Comparison of ENCODE assay signal across 11 mouse cellular contexts in genomic region chr9:42871681-42872080, GRCm38 (mm10).
DNase-seq lines count a peak whose midpoint lies in the region; ATAC-seq and TF ChIP-seq lines count a peak whose summit lies in the region.
"Had no signal": no experiment of that assay in that cellular context is flagged by ENCODE, and none has a peak within 500 bp of the region (broad histone marks: within the 10 kb centered on the region; RNA-seq: fewer than 3 reads in every experiment).

No protein-coding gene starts in this region.

- 0 out of 2 replicates have a peak, but pooled peaks cover 4% of the 10 kb centered on the region for H3K4me1 ChIP-seq in hindbrain, postnatal 0 days (ENCODE audit: insufficient read depth, low read length)
- peaks cover 8% of the 10 kb centered on the region; the same call in 1 of the 2 replicates for H3K4me1 ChIP-seq in hindbrain, embryonic 12.5 days
- H3K4me1 ChIP-seq in hindbrain, embryonic 13.5 days (replicated peaks), result peaks cover 22% of the 10 kb centered on the region
- H3K4me1 ChIP-seq: embryonic facial prominence, embryonic 13.5 days; liver, embryonic 15.5 days had no signal

- no peak for DNase-seq in hindbrain, postnatal 0 days (ENCODE audit: low spot score)
- DNase-seq in adrenal gland, postnatal 14 days, result peak; percentile 84
- DNase-seq in heart, postnatal 4 days, result peak; percentile 48
- DNase-seq in embryo, embryonic 9.5 days (ENCODE audit: extremely low spot score), result no peak
- DNase-seq in layer of hippocampus, postnatal 25 days (ENCODE audit: extremely low spot score in 1 of 2, low spot score in 1 of 2), result no peak

- WGBS in hindbrain, postnatal 0 days, result 85% methylated on average over 4 of the region's 4 CpGs
- 93% methylated on average over 4 of the region's 4 CpGs for WGBS in hindbrain, embryonic 12.5 days
- WGBS in hindbrain, embryonic 13.5 days, result 89% methylated on average over 4 of the region's 4 CpGs

- no peak overlapping the region for H3K4me2 ChIP-seq in hindbrain, postnatal 0 days (ENCODE audit: low read depth, low read length)
- no peak overlapping the region for H3K4me2 ChIP-seq in hindbrain, embryonic 12.5 days (replicated peaks)
- H3K4me2 ChIP-seq in hindbrain, embryonic 13.5 days, result no peak overlapping the region
- H3K4me2 ChIP-seq: embryonic facial prominence, embryonic 13.5 days; liver, embryonic 15.5 days had no signal

- H3K36me3 ChIP-seq in hindbrain, postnatal 0 days (ENCODE audit: insufficient read depth, low read length), result no peaks in the 10 kb centered on the region
- no peaks in the 10 kb centered on the region for H3K36me3 ChIP-seq in hindbrain, embryonic 12.5 days
- H3K36me3 ChIP-seq in C2C12 (ENCODE audit: control insufficient read depth, insufficient read depth), result no peaks in the 10 kb centered on the region
- H3K36me3 ChIP-seq in hindbrain, embryonic 13.5 days, result no peaks in the 10 kb centered on the region
- H3K36me3 ChIP-seq: embryonic facial prominence, embryonic 13.5 days; liver, embryonic 15.5 days had no signal

- H3K4me3 ChIP-seq in hindbrain, postnatal 0 days (ENCODE audit: low read length), result no peak overlapping the region
- no peak overlapping the region for H3K4me3 ChIP-seq in hindbrain, embryonic 12.5 days
- H3K4me3 ChIP-seq in C2C12 (ENCODE audit: insufficient read depth, poor library complexity, severe bottlenecking), result no peak overlapping the region
- no peak overlapping the region for H3K4me3 ChIP-seq in hindbrain, embryonic 13.5 days
- H3K4me3 ChIP-seq: embryonic facial prominence, embryonic 13.5 days; liver, embryonic 15.5 days; myocyte had no signal

- peak; percentile 30; the same call in 1 of the 2 replicates for TF ChIP-seq CTCF in hindbrain, postnatal 0 days (IDR thresholded peaks at IDR 0.05; ENCODE audit: low read depth)
- TF ChIP-seq CTCF in C2C12 (IDR thresholded peaks at IDR 0.05; ENCODE audit: control insufficient read depth, insufficient read depth, insufficient read length), result no peak

- no peak overlapping the region for H3ac ChIP-seq in C2C12 (ENCODE audit: control insufficient read depth, insufficient read length, low read depth)

- H3K9me3 ChIP-seq in hindbrain, postnatal 0 days (ENCODE audit: low read length), result no peaks in the 10 kb centered on the region
- no peaks in the 10 kb centered on the region for H3K9me3 ChIP-seq in hindbrain, embryonic 12.5 days (replicated peaks)
- H3K9me3 ChIP-seq in hindbrain, embryonic 13.5 days, result no peaks in the 10 kb centered on the region
- H3K9me3 ChIP-seq: embryonic facial prominence, embryonic 13.5 days; liver, embryonic 15.5 days had no signal

- H3K27ac ChIP-seq in hindbrain, postnatal 0 days, result no peak overlapping the region
- no peak overlapping the region for H3K27ac ChIP-seq in hindbrain, embryonic 12.5 days
- H3K27ac ChIP-seq in hindbrain, embryonic 13.5 days, result no peak overlapping the region
- H3K27ac ChIP-seq: embryonic facial prominence, embryonic 13.5 days; liver, embryonic 15.5 days had no signal

- H3K27me3 ChIP-seq in hindbrain, postnatal 0 days (ENCODE audit: insufficient read depth, low read length), result no peaks in the 10 kb centered on the region
- H3K27me3 ChIP-seq in hindbrain, embryonic 12.5 days, result peaks cover 9% of the 10 kb centered on the region
- peaks cover 5% of the 10 kb centered on the region for H3K27me3 ChIP-seq in C2C12 (ENCODE audit: control insufficient read depth, insufficient read depth, insufficient read length)
- H3K27me3 ChIP-seq in hindbrain, embryonic 13.5 days, result peaks cover 17% of the 10 kb centered on the region
- H3K27me3 ChIP-seq: embryonic facial prominence, embryonic 13.5 days; liver, embryonic 15.5 days had no signal

- H3K79me2 ChIP-seq in C2C12 (ENCODE audit: control insufficient read depth, insufficient read depth), result no peaks in the 10 kb centered on the region

- no peak overlapping the region for H3K9ac ChIP-seq in hindbrain, postnatal 0 days (replicated peaks; ENCODE audit: low read length)
- H3K9ac ChIP-seq in hindbrain, embryonic 12.5 days, result no peak overlapping the region
- H3K9ac ChIP-seq in hindbrain, embryonic 13.5 days, result no peak overlapping the region
- H3K9ac ChIP-seq: embryonic facial prominence, embryonic 13.5 days; liver, embryonic 15.5 days had no signal

- no peaks in the 10 kb centered on the region for H3K79me3 ChIP-seq in C2C12 (ENCODE audit: low read depth)

- ATAC-seq in hindbrain, postnatal 0 days, result peak; percentile 36; the same call in 1 of the 2 replicates
- no peak for ATAC-seq in hindbrain, embryonic 12.5 days (ENCODE audit: low FRiP score)
- no peak for ATAC-seq in hindbrain, embryonic 13.5 days (ENCODE audit: low FRiP score)

TF ChIP-seq in C2C12, 6 proteins besides CTCF, POLR2A, EP300 and RAD21:
- no peak for TF ChIP-seq MAX (IDR thresholded peaks at IDR 0.05)
- no peak for TF ChIP-seq MYOG (IDR thresholded peaks at IDR 0.05; ENCODE audit: control insufficient read depth, extremely low read depth, insufficient read length)
- no peak for TF ChIP-seq USF1 (IDR thresholded peaks at IDR 0.05; ENCODE audit: low read depth)
- peak; percentile 15 for TF ChIP-seq FOSL1 (IDR thresholded peaks at IDR 0.05; ENCODE audit: insufficient read depth, low read length, poor library complexity, severe bottlenecking)
- TF ChIP-seq CEBPB (IDR thresholded peaks at IDR 0.05; ENCODE audit: low read depth), result peak; percentile 40
- TF ChIP-seq MYOD1 (IDR thresholded peaks at IDR 0.05; ENCODE audit: control insufficient read depth, insufficient read length, low read depth), result no peak
TF ChIP-seq in C2C12: peak in this region for 2.

Comparison
In these comparisons a context has a peak if more than half of its experiments do, and no peak if none do; other contexts are left out.
1. DNase-seq: peak in adrenal gland, postnatal 14 days (single experiment) and heart, postnatal 4 days (single experiment); none in hindbrain, postnatal 0 days (single experiment), embryo, embryonic 9.5 days (single experiment) and layer of hippocampus, postnatal 25 days (0 of 2).